Mouse (Mus musculus): Measurements from ENCODE around the gene Tcf7l2.

DNA sequence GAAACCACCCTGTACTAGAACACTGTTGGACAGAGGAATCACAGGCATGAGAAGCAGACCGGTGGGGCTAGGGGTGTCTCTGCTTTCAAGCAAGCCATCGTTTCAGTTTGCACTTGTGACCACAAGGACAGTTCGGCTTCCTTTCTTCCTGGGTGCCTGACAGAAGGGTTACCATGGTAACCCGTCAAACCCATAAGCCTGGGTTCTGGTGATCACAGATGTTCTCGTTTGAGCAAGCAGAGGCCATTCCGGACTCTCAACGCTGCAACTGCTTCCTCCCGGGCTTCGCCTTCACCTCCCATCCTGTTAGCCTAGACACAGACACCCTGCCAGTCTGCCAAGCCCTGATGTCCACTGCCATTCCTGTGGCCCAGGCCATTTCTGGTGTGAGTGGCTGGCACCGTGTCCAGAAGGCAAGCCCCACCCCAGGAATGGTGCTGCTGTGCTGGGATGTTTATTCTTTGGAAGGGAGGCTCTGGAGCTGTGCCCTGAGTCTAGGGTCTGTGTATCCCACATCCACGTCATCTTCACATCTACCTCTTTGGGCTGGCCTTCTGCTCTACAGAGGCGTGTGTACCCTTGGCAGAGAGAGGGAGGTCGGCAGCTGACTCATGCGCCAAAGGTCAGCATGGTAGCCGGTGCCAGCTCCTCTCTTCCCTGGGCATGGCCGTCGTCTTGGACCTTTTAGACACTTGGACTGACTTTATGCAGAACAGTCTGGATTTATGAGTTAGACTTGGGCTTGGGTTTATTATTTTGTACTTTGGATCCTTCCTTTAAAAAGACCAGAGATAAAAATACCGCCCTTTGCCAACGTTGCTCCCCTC lies 110.1 kb downstream of the Tcf7l2 start:
- no peak for TF ChIP-seq CTCF (IDR thresholded peaks at IDR 0.05; ENCODE audit: control insufficient read depth, insufficient read depth, insufficient replicate concordance, low read depth, low read length)
- no peak for TF ChIP-seq POLR2A (IDR thresholded peaks at IDR 0.05; ENCODE audit: control insufficient read depth, low read depth, low read length)

Measured in testis, adult 2 months (tissue).